Mouse (Mus musculus) ovary, postnatal 10 days (tissue): Measurements from ENCODE around the gene Zc2hc1c.
"Not testable (repeated sequence)": the region's sequence is repeated elsewhere in the genome, so short reads cannot be mapped to it uniquely, and the experiment has no call there.

Source experiments
- DNase-seq: peaks from one replicate; pipeline ENCODE4 v3.0.0; 2022; ENCODE audit warnings: low spot score

Zc2hc1c gene

GRCm38 (mm10) chr12:85288486-85289156 lies at the start of gene Zc2hc1c:
Gene Zc2hc1c, plus strand, starts transcription at chr12:85288591.
- DNase-seq, result peak; percentile 60

GRCm38 (mm10) chr12:85252083-85252482 lies 36.3 kb upstream of the Zc2hc1c start:
- DNase-seq, result no peak

GRCm38 (mm10) chr12:85256074-85256751 lies 32.2 kb upstream of the Zc2hc1c start:
- DNase-seq, result no peak

- DNase-seq, result no peak
Observed at GRCm38 (mm10) chr12:85257008-85257639, 31.3 kb upstream of the Zc2hc1c start.

- DNase-seq, result no peak
Observed at GRCm38 (mm10) chr12:85262489-85262888, 25.9 kb upstream of the Zc2hc1c start.

- no peak for DNase-seq
Observed at GRCm38 (mm10) chr12:85263190-85263589, 25.2 kb upstream of the Zc2hc1c start.

- no peak for DNase-seq
Observed at GRCm38 (mm10) chr12:85264531-85264930, 23.9 kb upstream of the Zc2hc1c start.

GRCm38 (mm10) chr12:85264940-85265339 lies 23.5 kb upstream of the Zc2hc1c start:
- DNase-seq, result no peak

GRCm38 (mm10) chr12:85266248-85266647 lies 22.1 kb upstream of the Zc2hc1c start:
- DNase-seq, result no peak

- DNase-seq, result no peak
Observed at GRCm38 (mm10) chr12:85269821-85270220, 18.6 kb upstream of the Zc2hc1c start.

- DNase-seq, result peak; percentile 58
Observed at GRCm38 (mm10) chr12:85270319-85270718, 18.1 kb upstream of the Zc2hc1c start, which contains the start of gene Mlh3. Gene Mlh3, minus strand, starts transcription at chr12:85270599.

GRCm38 (mm10) chr12:85271132-85271842 lies 17.1 kb upstream of the Zc2hc1c start:
- no peak for DNase-seq

- DNase-seq, result no peak
Observed at GRCm38 (mm10) chr12:85271843-85272206, 16.6 kb upstream of the Zc2hc1c start.

GRCm38 (mm10) chr12:85273508-85273907 lies 14.9 kb upstream of the Zc2hc1c start:
- DNase-seq, result no peak

GRCm38 (mm10) chr12:85276273-85276672 lies 12.1 kb upstream of the Zc2hc1c start:
- no peak for DNase-seq

- DNase-seq, result no peak
Observed at GRCm38 (mm10) chr12:85278919-85279318, 9.5 kb upstream of the Zc2hc1c start.

- DNase-seq, result no peak
Observed at GRCm38 (mm10) chr12:85279396-85280080, 8.9 kb upstream of the Zc2hc1c start.

- DNase-seq, result peak; percentile 98
Observed at GRCm38 (mm10) chr12:85280105-85280844, 8.1 kb upstream of the Zc2hc1c start.

GRCm38 (mm10) chr12:85280845-85281651 lies 7.3 kb upstream of the Zc2hc1c start:
- DNase-seq, result no peak

GRCm38 (mm10) chr12:85281756-85282155 lies 6.6 kb upstream of the Zc2hc1c start:
- DNase-seq, result not testable (repeated sequence)
